Mouse (Mus musculus): ENCODE measurements at regions not wholly inside any gene's neighbourhood (a gene's known extent, or its start where the extent isn't known, plus 50 kb on each side); places are given as distances from the start of the nearest gene placed in this dataset.

DNA sequence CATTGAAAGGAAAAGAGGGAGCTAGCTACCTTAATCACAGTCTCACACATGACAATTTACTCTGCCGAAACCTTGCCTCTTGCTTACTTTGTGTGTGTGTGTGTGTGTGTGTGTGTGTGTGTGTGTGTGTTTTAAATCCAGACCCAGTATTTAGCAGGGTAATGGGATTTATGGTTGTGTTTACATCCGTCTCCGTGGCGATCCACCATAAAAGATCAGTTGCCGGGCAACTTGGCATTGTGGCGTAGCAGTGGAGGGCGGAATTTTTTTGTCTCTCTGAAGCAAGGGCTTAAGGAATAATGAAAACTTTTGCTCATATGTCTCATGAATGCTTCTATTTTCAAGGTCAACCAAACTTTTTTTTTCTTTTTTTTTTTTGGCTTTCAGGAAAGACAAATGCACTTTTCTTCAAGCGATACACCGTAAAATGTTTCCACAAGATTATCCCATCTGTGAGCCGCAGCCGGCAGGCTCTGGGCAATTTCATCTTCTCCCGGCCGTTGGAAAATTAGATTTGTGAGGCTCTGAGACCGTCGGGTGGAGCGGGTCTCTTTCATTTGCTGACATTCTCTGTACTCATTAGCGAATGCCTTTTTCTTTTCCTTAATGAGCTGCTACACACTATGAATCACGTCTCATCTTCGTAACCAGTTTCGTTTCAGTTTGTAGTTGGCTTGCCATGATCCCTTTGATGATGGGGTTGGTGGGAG is 53.9 kb upstream of the Ptch1 start:
- DNase-seq (peak; percentile 84), ATAC-seq (ENCODE audit: low FRiP score, low TSS enrichment) (peak; percentile 75; the same call in 1 of the 2 replicates)
- Histone ChIP-seq H3K4me1 (ENCODE audit: control insufficient read depth, insufficient read depth, low read length) (no peaks in the 10 kb centered on the region), H3K36me3 (ENCODE audit: control insufficient read depth, insufficient read depth, low read length) (no peaks in the 10 kb centered on the region), H3K27ac (replicated peaks; ENCODE audit: low read depth, low read length) (0 out of 2 replicates have a peak overlapping the region, but pooled peaks have one; percentile 32), H3K9ac (replicated peaks; ENCODE audit: low read length) (no peak overlapping the region; the same call in 1 of the 2 replicates), H3K4me2 (ENCODE audit: low read length) (peak overlapping the region; percentile 46), H3K4me3 (replicated peaks; ENCODE audit: low read depth, low read length) (peak overlapping the region; percentile 22), H3K27me3 (ENCODE audit: control insufficient read depth, insufficient read depth, low read length) (peaks cover 25% of the 10 kb centered on the region; the same call in 1 of the 2 replicates), H3K9me3 (ENCODE audit: control insufficient read depth, low read length) (no peaks in the 10 kb centered on the region)
- 4% methylated on average over 20 of the region's 20 CpGs for WGBS

DNA sequence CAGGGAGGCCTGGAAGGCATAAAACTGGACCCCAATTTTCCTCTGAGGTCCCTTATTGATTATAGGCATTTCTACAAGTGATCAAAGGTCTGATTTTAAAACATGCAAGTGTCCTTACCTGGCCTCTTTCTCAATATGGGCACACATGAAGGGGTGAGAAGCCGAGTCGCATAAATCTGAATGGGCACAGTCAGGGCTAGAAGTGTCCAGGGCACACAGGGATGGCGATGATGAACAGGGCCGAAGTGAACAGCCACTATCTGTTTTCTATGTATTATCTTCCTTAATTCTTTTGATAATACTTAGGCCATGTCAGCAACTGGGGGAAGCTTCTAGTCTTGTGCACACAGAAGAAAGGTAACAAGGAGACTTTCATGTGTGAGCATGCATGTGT is 54.5 kb upstream of the Ptch1 start:
- Histone ChIP-seq H3K4me1 (ENCODE audit: control insufficient read depth, insufficient read depth, low read length) (no peaks in the 10 kb centered on the region), H3K27ac (replicated peaks; ENCODE audit: low read depth, low read length) (0 out of 2 replicates have a peak overlapping the region, but pooled peaks have one; percentile 32), H3K27me3 (ENCODE audit: control insufficient read depth, insufficient read depth, low read length) (peaks cover 21% of the 10 kb centered on the region; the same call in 1 of the 2 replicates), H3K4me3 (replicated peaks; ENCODE audit: low read depth, low read length) (no peak overlapping the region), H3K9ac (replicated peaks; ENCODE audit: low read length) (no peak overlapping the region; the same call in 1 of the 2 replicates), H3K4me2 (ENCODE audit: low read length) (peak overlapping the region; percentile 46), H3K9me3 (ENCODE audit: control insufficient read depth, low read length) (no peaks in the 10 kb centered on the region), H3K36me3 (ENCODE audit: control insufficient read depth, insufficient read depth, low read length) (no peaks in the 10 kb centered on the region)
- ATAC-seq (ENCODE audit: low FRiP score, low TSS enrichment) (no peak), DNase-seq (no peak)
- 69% methylated on average over 4 of the region's 4 CpGs for WGBS

DNA sequence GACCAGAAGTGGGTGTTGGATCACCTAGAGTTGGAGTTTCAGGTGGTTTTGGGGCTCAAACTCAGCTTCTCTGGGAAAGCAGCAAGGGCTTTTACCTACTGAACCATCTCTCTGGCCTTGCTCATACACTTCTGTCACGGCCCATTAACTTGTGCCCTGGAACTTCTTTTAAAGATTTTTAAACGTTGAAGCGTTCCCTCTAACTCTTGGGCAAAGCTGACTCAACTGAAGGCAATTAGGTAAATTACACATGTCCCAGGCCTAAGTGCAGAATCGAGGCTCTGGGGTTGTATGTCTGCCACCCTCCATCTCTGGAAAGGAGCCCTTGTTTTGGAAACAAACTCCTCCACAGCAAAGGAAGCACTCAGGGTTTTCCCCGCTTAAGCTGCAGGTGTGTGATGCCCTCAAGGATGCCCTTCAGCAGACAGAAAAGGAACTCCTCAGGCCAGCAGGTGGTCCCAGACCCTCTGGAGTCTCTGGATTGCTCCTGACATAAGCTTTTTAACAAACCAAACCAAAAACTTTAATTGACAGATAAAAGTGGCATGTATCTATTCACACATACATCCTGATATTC is 58.5 kb upstream of the Ptch1 start:
- H3K4me1 ChIP-seq (ENCODE audit: control insufficient read depth, insufficient read depth, low read length), result no peaks in the 10 kb centered on the region
- no peak overlapping the region for H3K27ac ChIP-seq (replicated peaks; ENCODE audit: low read depth, low read length)
- H3K9me3 ChIP-seq (ENCODE audit: control insufficient read depth, low read length), result no peaks in the 10 kb centered on the region
- no peak for DNase-seq
- no peaks in the 10 kb centered on the region for H3K36me3 ChIP-seq (ENCODE audit: control insufficient read depth, insufficient read depth, low read length)
- peaks cover 5% of the 10 kb centered on the region; the same call in 1 of the 2 replicates for H3K27me3 ChIP-seq (ENCODE audit: control insufficient read depth, insufficient read depth, low read length)
- 45% methylated on average over 5 of the region's 5 CpGs for WGBS
- no peak overlapping the region for H3K4me3 ChIP-seq (replicated peaks; ENCODE audit: low read depth, low read length)
- H3K9ac ChIP-seq (replicated peaks; ENCODE audit: low read length), result no peak overlapping the region
- no peak for ATAC-seq (ENCODE audit: low FRiP score, low TSS enrichment)
- H3K4me2 ChIP-seq (ENCODE audit: low read length), result no peak overlapping the region

DNA sequence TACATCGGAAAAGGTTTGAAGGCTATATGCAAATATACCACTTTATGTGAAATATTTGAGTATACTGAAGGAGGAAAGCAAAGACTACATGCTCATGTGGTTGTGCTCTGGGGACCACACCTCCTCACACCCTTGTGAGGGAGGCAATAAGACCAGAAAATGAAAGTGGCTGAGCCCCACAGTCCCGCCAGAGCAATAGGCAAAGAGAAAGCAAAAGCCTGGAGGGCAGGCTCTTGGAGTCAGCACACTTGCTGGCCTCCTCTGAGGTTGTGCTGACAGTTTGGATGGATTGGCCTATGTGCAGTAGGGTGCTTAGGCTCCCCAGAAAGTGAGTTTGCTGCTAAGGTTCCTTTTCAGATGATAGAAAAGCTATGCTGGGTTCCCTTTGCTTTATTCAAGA is 60.9 kb upstream of the Ptch1 start:
- no peak overlapping the region for H3K27ac ChIP-seq (replicated peaks; ENCODE audit: low read depth, low read length)
- DNase-seq (no peak), ATAC-seq (ENCODE audit: low FRiP score, low TSS enrichment) (no peak)
- no peaks in the 10 kb centered on the region for H3K4me1 ChIP-seq (ENCODE audit: control insufficient read depth, insufficient read depth, low read length)
- H3K9ac ChIP-seq (replicated peaks; ENCODE audit: low read length), result no peak overlapping the region
- no peaks in the 10 kb centered on the region for H3K36me3 ChIP-seq (ENCODE audit: control insufficient read depth, insufficient read depth, low read length)
- H3K4me3 ChIP-seq (replicated peaks; ENCODE audit: low read depth, low read length), result no peak overlapping the region
- peaks cover 5% of the 10 kb centered on the region; the same call in 1 of the 2 replicates for H3K27me3 ChIP-seq (ENCODE audit: control insufficient read depth, insufficient read depth, low read length)
- 91% methylated on average over 2 of the region's 2 CpGs for WGBS
- no peak overlapping the region for H3K4me2 ChIP-seq (ENCODE audit: low read length)
- H3K9me3 ChIP-seq (ENCODE audit: control insufficient read depth, low read length), result no peaks in the 10 kb centered on the region

DNA sequence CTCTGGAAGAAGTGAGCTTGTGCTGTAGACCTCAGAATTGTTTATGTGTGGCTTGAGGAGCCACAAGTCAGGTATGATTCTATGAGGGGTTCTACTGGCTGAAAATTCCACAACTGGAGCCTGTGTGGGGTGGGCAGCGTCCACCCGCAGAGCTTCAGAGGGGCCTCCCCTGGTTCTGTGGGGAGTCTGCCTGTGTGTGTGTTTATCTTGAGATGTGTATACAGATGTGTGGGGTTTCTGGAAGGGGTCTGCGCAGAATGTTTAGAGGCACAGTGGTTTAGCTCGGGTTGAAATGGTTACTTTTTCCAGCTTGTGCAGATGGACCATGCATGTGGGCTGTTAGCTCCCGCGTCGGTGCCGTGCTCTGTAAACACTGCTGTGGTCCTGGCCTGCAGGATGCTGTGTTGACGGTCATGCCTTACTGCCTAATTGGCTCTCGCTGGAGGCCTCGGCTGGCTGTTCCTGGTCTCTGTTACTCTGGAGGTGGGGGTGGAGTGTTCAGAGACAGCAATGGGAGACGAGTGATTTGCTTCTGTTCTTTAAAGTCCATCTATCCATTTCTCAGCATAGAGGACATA is 68.3 kb upstream of the Ptch1 start:
- no peaks in the 10 kb centered on the region for H3K4me1 ChIP-seq (ENCODE audit: control insufficient read depth, insufficient read depth, low read length)
- DNase-seq (peak; percentile 22), ATAC-seq (ENCODE audit: low FRiP score, low TSS enrichment) (no peak)
- no peak overlapping the region for H3K4me3 ChIP-seq (replicated peaks; ENCODE audit: low read depth, low read length)
- no peaks in the 10 kb centered on the region for H3K27me3 ChIP-seq (ENCODE audit: control insufficient read depth, insufficient read depth, low read length)
- no peak overlapping the region for H3K27ac ChIP-seq (replicated peaks; ENCODE audit: low read depth, low read length)
- WGBS, result 57% methylated on average over 12 of the region's 12 CpGs
- no peak overlapping the region for H3K4me2 ChIP-seq (ENCODE audit: low read length)
- no peaks in the 10 kb centered on the region for H3K9me3 ChIP-seq (ENCODE audit: control insufficient read depth, low read length)
- no peak overlapping the region for H3K9ac ChIP-seq (replicated peaks; ENCODE audit: low read length)
- H3K36me3 ChIP-seq (ENCODE audit: control insufficient read depth, insufficient read depth, low read length), result no peaks in the 10 kb centered on the region

DNA sequence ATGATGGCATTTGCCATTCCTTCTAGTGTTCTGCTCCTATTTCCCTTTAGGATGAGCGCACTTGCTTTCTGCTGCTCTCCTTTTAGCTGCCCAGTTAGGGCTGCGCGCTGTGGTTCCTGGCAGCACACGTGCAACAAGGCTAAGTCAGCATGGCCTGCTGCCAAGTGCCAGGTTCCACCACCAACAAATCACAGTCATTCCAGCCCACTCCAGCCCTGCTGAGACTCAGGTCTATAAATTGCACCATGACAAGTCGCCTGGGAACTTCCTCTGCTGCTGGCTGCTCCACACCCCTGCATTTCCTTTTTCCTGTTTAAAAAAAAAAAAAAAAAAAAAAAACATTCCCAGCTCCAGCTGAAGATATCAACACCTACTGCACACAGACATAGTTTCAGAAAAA is 69.2 kb upstream of the Ptch1 start:
- DNase-seq (peak; percentile 57), ATAC-seq (ENCODE audit: low FRiP score, low TSS enrichment) (no peak)
- Histone ChIP-seq H3K4me3 (replicated peaks; ENCODE audit: low read depth, low read length) (no peak overlapping the region), H3K36me3 (ENCODE audit: control insufficient read depth, insufficient read depth, low read length) (no peaks in the 10 kb centered on the region), H3K4me2 (ENCODE audit: low read length) (no peak overlapping the region), H3K9me3 (ENCODE audit: control insufficient read depth, low read length) (no peaks in the 10 kb centered on the region), H3K9ac (replicated peaks; ENCODE audit: low read length) (no peak overlapping the region), H3K27me3 (ENCODE audit: control insufficient read depth, insufficient read depth, low read length) (no peaks in the 10 kb centered on the region), H3K27ac (replicated peaks; ENCODE audit: low read depth, low read length) (no peak overlapping the region), H3K4me1 (ENCODE audit: control insufficient read depth, insufficient read depth, low read length) (no peaks in the 10 kb centered on the region)
- WGBS, result 78% methylated on average over 5 of the region's 5 CpGs

DNA sequence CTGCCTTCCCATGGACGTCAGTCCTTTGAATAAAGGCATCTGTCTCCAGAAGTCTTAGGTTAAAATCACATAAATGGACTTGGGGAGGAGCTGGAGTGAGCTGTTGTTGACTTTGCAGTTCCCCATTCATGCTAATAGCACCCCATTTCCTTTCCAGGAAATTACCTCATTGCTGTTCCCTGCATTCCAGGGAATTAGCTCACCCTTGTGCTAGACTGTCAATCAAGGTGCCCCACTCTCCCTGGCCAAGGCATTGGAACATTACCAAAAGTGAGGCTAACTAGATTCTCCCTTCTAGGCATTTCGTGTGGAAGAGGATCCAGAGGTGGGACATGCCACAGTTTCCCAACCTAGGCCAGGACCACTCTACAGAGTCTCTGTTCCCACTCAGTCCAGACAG is 70.0 kb upstream of the Ptch1 start:
- no peaks in the 10 kb centered on the region for H3K9me3 ChIP-seq (ENCODE audit: control insufficient read depth, low read length)
- H3K4me2 ChIP-seq (ENCODE audit: low read length), result no peak overlapping the region
- H3K9ac ChIP-seq (replicated peaks; ENCODE audit: low read length), result no peak overlapping the region
- no peak overlapping the region for H3K4me3 ChIP-seq (replicated peaks; ENCODE audit: low read depth, low read length)
- H3K27ac ChIP-seq (replicated peaks; ENCODE audit: low read depth, low read length), result no peak overlapping the region
- 65% methylated on average over 2 of the region's 2 CpGs for WGBS
- no peak for ATAC-seq (ENCODE audit: low FRiP score, low TSS enrichment)
- H3K36me3 ChIP-seq (ENCODE audit: control insufficient read depth, insufficient read depth, low read length), result no peaks in the 10 kb centered on the region
- H3K4me1 ChIP-seq (ENCODE audit: control insufficient read depth, insufficient read depth, low read length), result no peaks in the 10 kb centered on the region
- no peaks in the 10 kb centered on the region for H3K27me3 ChIP-seq (ENCODE audit: control insufficient read depth, insufficient read depth, low read length)
- no peak for DNase-seq

DNA sequence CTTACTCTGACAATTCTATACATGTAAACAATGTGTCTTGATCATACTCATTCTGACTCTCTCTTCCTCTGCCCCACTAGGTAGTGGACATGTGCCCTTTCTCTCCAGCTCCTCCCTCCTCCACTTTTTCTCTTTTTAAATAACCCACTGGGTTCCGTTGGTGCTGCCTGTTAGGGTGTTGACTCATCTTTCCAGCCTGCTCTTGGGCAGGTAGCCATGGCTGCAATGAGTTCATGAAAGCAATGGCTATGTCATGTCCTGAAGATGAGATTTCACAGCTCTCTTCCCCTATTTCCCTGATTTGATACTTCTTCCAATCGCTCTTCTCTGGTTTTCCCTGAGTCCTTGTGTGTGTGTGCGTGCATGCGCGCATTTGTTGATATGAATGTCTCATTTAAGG is 70.9 kb upstream of the Ptch1 start:
- Histone ChIP-seq H3K4me2 (ENCODE audit: low read length) (no peak overlapping the region), H3K27ac (replicated peaks; ENCODE audit: low read depth, low read length) (no peak overlapping the region), H3K4me3 (replicated peaks; ENCODE audit: low read depth, low read length) (no peak overlapping the region), H3K9me3 (ENCODE audit: control insufficient read depth, low read length) (no peaks in the 10 kb centered on the region), H3K36me3 (ENCODE audit: control insufficient read depth, insufficient read depth, low read length) (no peaks in the 10 kb centered on the region), H3K9ac (replicated peaks; ENCODE audit: low read length) (no peak overlapping the region), H3K27me3 (ENCODE audit: control insufficient read depth, insufficient read depth, low read length) (no peaks in the 10 kb centered on the region), H3K4me1 (ENCODE audit: control insufficient read depth, insufficient read depth, low read length) (no peaks in the 10 kb centered on the region)
- DNase-seq (no peak), ATAC-seq (ENCODE audit: low FRiP score, low TSS enrichment) (no peak)
- 94% methylated on average over 5 of the region's 5 CpGs for WGBS

Data from midbrain, embryonic 14.5 days (tissue).